Mouse (Mus musculus): ENCODE measurements around the gene Mastl. TPM values are rescaled to one million over a fixed set of nuclear protein-coding genes. Genes with fewer than 3 reads are reported as not detected.

Gene Mastl
- 10.2 and 10.7 TPM in 2 replicates for polyA plus RNA-seq (2015; fragmentation: Nextera tagmentation; extraction: Ambion mirVana)

GRCm38 (mm10) chr2:23155777-23156607 lies at the start of gene Mastl, which contains the start of gene Yme1l1:
Mastl (minus strand) TSS chr2:23156024.
Yme1l1 (plus strand) TSS chr2:23156369.
- under 1% methylated on average over 61 of the region's 61 CpGs for WGBS
- peak; percentile 99 for ATAC-seq
- Histone ChIP-seq H3K27ac (peak within 1 kb of the TSS; percentile 99), H3K9ac (peak within 1 kb of the TSS; percentile 84), H3K36me3 (ENCODE audit: poor library complexity, severe bottlenecking) (peaks cover 2% of the 10 kb centered on the region), H3K9me3 (replicated peaks) (no peaks in the 10 kb centered on the region), H3K4me3 (peak within 1 kb of the TSS; percentile 85), H3K4me1 (peaks cover 37% of the 10 kb centered on the region), H3K27me3 (no peaks in the 10 kb centered on the region), H3K4me2 (peak within 1 kb of the TSS; percentile 75)

- 64% methylated on average over 15 of the region's 15 CpGs for WGBS
- no peak overlapping the region for H3K27ac ChIP-seq
Measured at GRCm38 (mm10) chr2:23202900-23203670, 47.3 kb upstream of the Mastl start.

GRCm38 (mm10) chr2:23201034-23201433 lies 45.2 kb upstream of the Mastl start:
- H3K4me1 ChIP-seq, result no peaks in the 10 kb centered on the region
- H3K4me3 ChIP-seq, result no peak overlapping the region
- H3K27ac ChIP-seq, result no peak overlapping the region
- no peak overlapping the region for H3K4me2 ChIP-seq
- no peak overlapping the region for H3K9ac ChIP-seq
- 94% methylated on average over 1 of the region's 1 CpGs for WGBS
- H3K27me3 ChIP-seq, result no peaks in the 10 kb centered on the region
- H3K36me3 ChIP-seq (ENCODE audit: poor library complexity, severe bottlenecking), result peaks cover 26% of the 10 kb centered on the region
- ATAC-seq, result no peak
- no peaks in the 10 kb centered on the region for H3K9me3 ChIP-seq (replicated peaks)

More at GRCm38 (mm10) chr2:23202900-23203670, 47.3 kb upstream of the Mastl start:
- Histone ChIP-seq H3K9me3 (replicated peaks) (no peaks in the 10 kb centered on the region), H3K4me1 (no peaks in the 10 kb centered on the region), H3K9ac (no peak overlapping the region), H3K36me3 (ENCODE audit: poor library complexity, severe bottlenecking) (peaks cover 20% of the 10 kb centered on the region), H3K4me3 (no peak overlapping the region), H3K4me2 (no peak overlapping the region), H3K27me3 (no peaks in the 10 kb centered on the region)
- 0 out of 2 replicates have a peak, but pooled peaks have one; percentile 41 for ATAC-seq

- 85% methylated on average over 1 of the region's 1 CpGs for WGBS
- peaks cover 65% of the 10 kb centered on the region for H3K36me3 ChIP-seq (ENCODE audit: poor library complexity, severe bottlenecking)
Measured at GRCm38 (mm10) chr2:23194366-23194765, 38.5 kb upstream of the Mastl start.

GRCm38 (mm10) chr2:23172305-23172704 lies 16.5 kb upstream of the Mastl start:
- H3K4me1 ChIP-seq, result no peaks in the 10 kb centered on the region
- H3K9ac ChIP-seq, result no peak overlapping the region
- no peaks in the 10 kb centered on the region for H3K9me3 ChIP-seq (replicated peaks)
- H3K27ac ChIP-seq, result no peak overlapping the region
- no peak overlapping the region for H3K4me2 ChIP-seq
- H3K27me3 ChIP-seq, result no peaks in the 10 kb centered on the region
- 89% methylated on average over 3 of the region's 3 CpGs for WGBS
- H3K36me3 ChIP-seq (ENCODE audit: poor library complexity, severe bottlenecking), result peaks cover 73% of the 10 kb centered on the region
- H3K4me3 ChIP-seq, result no peak overlapping the region
- ATAC-seq, result no peak

More at GRCm38 (mm10) chr2:23194366-23194765, 38.5 kb upstream of the Mastl start:
- Histone ChIP-seq H3K27me3 (no peaks in the 10 kb centered on the region), H3K4me1 (no peaks in the 10 kb centered on the region), H3K4me3 (no peak overlapping the region), H3K9me3 (replicated peaks) (no peaks in the 10 kb centered on the region), H3K4me2 (no peak overlapping the region), H3K27ac (no peak overlapping the region), H3K9ac (no peak overlapping the region)
- ATAC-seq, result no peak

GRCm38 (mm10) chr2:23156608-23157081 lies 821 bp upstream of the Mastl start:
- Histone ChIP-seq H3K4me3 (peak overlapping the region; percentile 85), H3K9ac (peak overlapping the region; percentile 84), H3K36me3 (ENCODE audit: poor library complexity, severe bottlenecking) (peaks cover 9% of the 10 kb centered on the region), H3K4me2 (peak overlapping the region; percentile 75), H3K27me3 (no peaks in the 10 kb centered on the region), H3K9me3 (replicated peaks) (no peaks in the 10 kb centered on the region), H3K27ac (peak overlapping the region; percentile 99), H3K4me1 (peaks cover 37% of the 10 kb centered on the region)
- 0% methylated on average over 17 of the region's 17 CpGs for WGBS
- ATAC-seq, result peak; percentile 23

GRCm38 (mm10) chr2:23155199-23155621 lies 614 bp downstream of the Mastl start:
- peak overlapping the region; percentile 85 for H3K4me3 ChIP-seq
- 9% methylated on average over 5 of the region's 5 CpGs for WGBS
- ATAC-seq, result peak; percentile 8

GRCm38 (mm10) chr2:23119573-23119972 lies 36.3 kb downstream of the Mastl start:
- Histone ChIP-seq H3K4me3 (no peak overlapping the region), H3K9me3 (replicated peaks) (no peaks in the 10 kb centered on the region), H3K27ac (no peak overlapping the region), H3K4me2 (no peak overlapping the region), H3K36me3 (ENCODE audit: poor library complexity, severe bottlenecking) (peaks cover 21% of the 10 kb centered on the region), H3K4me1 (no peaks in the 10 kb centered on the region), H3K27me3 (no peaks in the 10 kb centered on the region), H3K9ac (no peak overlapping the region)
- no peak for ATAC-seq

More at GRCm38 (mm10) chr2:23155199-23155621, 614 bp downstream of the Mastl start:
- H3K9me3 ChIP-seq (replicated peaks), result no peaks in the 10 kb centered on the region
- peak overlapping the region; percentile 75 for H3K4me2 ChIP-seq
- no peaks in the 10 kb centered on the region for H3K36me3 ChIP-seq (ENCODE audit: poor library complexity, severe bottlenecking)
- peak overlapping the region; percentile 84 for H3K9ac ChIP-seq
- peaks cover 37% of the 10 kb centered on the region for H3K4me1 ChIP-seq
- H3K27ac ChIP-seq, result peak overlapping the region; percentile 99; the same call in 1 of the 2 replicates
- no peaks in the 10 kb centered on the region for H3K27me3 ChIP-seq

GRCm38 (mm10) chr2:23102266-23102665 lies 53.6 kb downstream of the Mastl start:
- Histone ChIP-seq H3K4me1 (no peaks in the 10 kb centered on the region), H3K4me3 (no peak overlapping the region), H3K9ac (no peak overlapping the region), H3K36me3 (ENCODE audit: poor library complexity, severe bottlenecking) (peaks cover 25% of the 10 kb centered on the region), H3K27me3 (no peaks in the 10 kb centered on the region), H3K4me2 (no peak overlapping the region), H3K9me3 (replicated peaks) (no peaks in the 10 kb centered on the region), H3K27ac (no peak overlapping the region)
- ATAC-seq, result no peak

- Histone ChIP-seq H3K4me3 (no peak overlapping the region), H3K27ac (no peak overlapping the region), H3K36me3 (ENCODE audit: poor library complexity, severe bottlenecking) (peaks cover 50% of the 10 kb centered on the region), H3K9me3 (replicated peaks) (no peaks in the 10 kb centered on the region), H3K4me1 (no peaks in the 10 kb centered on the region), H3K27me3 (no peaks in the 10 kb centered on the region), H3K9ac (no peak overlapping the region), H3K4me2 (no peak overlapping the region)
- no peak for ATAC-seq
Measured at GRCm38 (mm10) chr2:23097028-23097427, 58.8 kb downstream of the Mastl start.

- no peak for ATAC-seq
- H3K36me3 ChIP-seq (ENCODE audit: poor library complexity, severe bottlenecking), result peaks cover 82% of the 10 kb centered on the region
- H3K4me2 ChIP-seq, result no peak overlapping the region
- H3K27ac ChIP-seq, result no peak overlapping the region
- H3K4me1 ChIP-seq, result no peaks in the 10 kb centered on the region
- H3K4me3 ChIP-seq, result no peak overlapping the region
- H3K9me3 ChIP-seq (replicated peaks), result no peaks in the 10 kb centered on the region
- H3K9ac ChIP-seq, result no peak overlapping the region
- H3K27me3 ChIP-seq, result no peaks in the 10 kb centered on the region
- 50% methylated on average over 5 of the region's 5 CpGs for WGBS
Measured at GRCm38 (mm10) chr2:23092216-23092615, 63.6 kb downstream of the Mastl start.

- no peaks in the 10 kb centered on the region for H3K27me3 ChIP-seq
- H3K4me3 ChIP-seq, result no peak overlapping the region
Measured at GRCm38 (mm10) chr2:23084540-23084939, 71.3 kb downstream of the Mastl start.

More at GRCm38 (mm10) chr2:23084540-23084939, 71.3 kb downstream of the Mastl start:
- no peak overlapping the region for H3K27ac ChIP-seq
- H3K4me1 ChIP-seq, result no peaks in the 10 kb centered on the region
- no peak overlapping the region for H3K9ac ChIP-seq
- peaks cover 74% of the 10 kb centered on the region for H3K36me3 ChIP-seq (ENCODE audit: poor library complexity, severe bottlenecking)
- WGBS, result 94% methylated on average over 8 of the region's 8 CpGs
- H3K9me3 ChIP-seq (replicated peaks), result no peaks in the 10 kb centered on the region
- no peak for ATAC-seq
- no peak overlapping the region for H3K4me2 ChIP-seq
